11 mouse cellular contexts compared by ENCODE assay signal in the genomic region with DNA sequence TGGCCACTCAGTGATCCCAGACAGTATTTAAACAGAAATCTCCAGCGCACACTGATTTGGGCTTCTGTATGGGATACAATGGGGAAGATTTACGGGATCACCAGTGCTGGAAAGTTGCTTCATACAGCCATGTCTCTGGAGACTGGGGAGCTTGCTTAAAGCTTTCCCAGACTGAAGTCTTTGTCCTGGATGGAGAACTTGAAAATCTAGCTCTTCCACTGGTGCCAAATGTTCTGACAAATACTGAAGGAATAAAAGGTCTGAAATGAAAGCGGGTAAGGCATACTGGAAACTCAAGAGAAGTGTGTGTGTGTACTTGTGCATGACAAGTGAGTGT.
DNase-seq lines count a peak whose midpoint lies in the region; ATAC-seq and TF ChIP-seq lines count a peak whose summit lies in the region.
"Had no signal": no experiment of that assay in that cellular context is flagged by ENCODE, and none has a peak within 500 bp of the region (broad histone marks: within the 10 kb centered on the region; RNA-seq: fewer than 3 reads in every experiment).

No protein-coding gene starts in this region.

- no peak for TF ChIP-seq POLR2A in olfactory bulb, adult 2 months (IDR thresholded peaks at IDR 0.05; ENCODE audit: insufficient read depth, low read depth, low read length)

- DNase-seq in kidney, adult 18-20 months: no peak
- peak; percentile 6 for DNase-seq in MN1 (ENCODE audit: low spot score)
- no peak for DNase-seq in thymus, postnatal 25 days
- DNase-seq in thymus, postnatal 14 days: no peak
- DNase-seq: cerebellum, adult 18-20 months; layer of hippocampus, postnatal 36 days; thymus, postnatal 4 days had no signal

- H3K4me1 ChIP-seq in kidney, embryonic 14.5 days (ENCODE audit: control insufficient read depth, insufficient read depth, low read length): peaks cover 6% of the 10 kb centered on the region; the same call in 1 of the 2 replicates
- H3K4me1 ChIP-seq in embryonic facial prominence, embryonic 15.5 days: peaks cover 6% of the 10 kb centered on the region; the same call in 1 of the 2 replicates
- H3K4me1 ChIP-seq in olfactory bulb, adult 2 months (ENCODE audit: control insufficient read depth, insufficient read depth, low read length): peaks cover 7% of the 10 kb centered on the region; the same call in 1 of the 2 replicates
- H3K4me1 ChIP-seq: midbrain, embryonic 15.5 days had no signal

- TF ChIP-seq CTCF in olfactory bulb, adult 2 months (IDR thresholded peaks at IDR 0.05; ENCODE audit: insufficient read depth, low read depth, low read length): no peak

- no peak overlapping the region for H3K4me2 ChIP-seq in kidney, embryonic 14.5 days (replicated peaks; ENCODE audit: low read depth, low read length)
- no peak overlapping the region for H3K4me2 ChIP-seq in embryonic facial prominence, embryonic 15.5 days (replicated peaks)
- H3K4me2 ChIP-seq: midbrain, embryonic 15.5 days had no signal

- H3K36me3 ChIP-seq in kidney, embryonic 14.5 days (ENCODE audit: control insufficient read depth, insufficient read depth, low read length): no peaks in the 10 kb centered on the region
- no peaks in the 10 kb centered on the region for H3K36me3 ChIP-seq in embryonic facial prominence, embryonic 15.5 days
- H3K36me3 ChIP-seq: midbrain, embryonic 15.5 days had no signal

- peak; percentile 37; the same call in 1 of the 2 replicates for ATAC-seq in kidney, embryonic 14.5 days (ENCODE audit: low FRiP score, low TSS enrichment)
- ATAC-seq in embryonic facial prominence, embryonic 15.5 days (ENCODE audit: insufficient number of reproducible peaks, low FRiP score, low TSS enrichment, low read depth): no peak
- ATAC-seq: midbrain, embryonic 15.5 days had no signal

- peak overlapping the region; percentile 62; the same call in 1 of the 2 replicates for H3K27ac ChIP-seq in kidney, embryonic 14.5 days (ENCODE audit: low read depth, low read length)
- peak overlapping the region; percentile 77 for H3K27ac ChIP-seq in embryonic facial prominence, embryonic 15.5 days (replicated peaks)
- peak overlapping the region; percentile 75; the same call in 1 of the 2 replicates for H3K27ac ChIP-seq in olfactory bulb, adult 2 months (ENCODE audit: insufficient read depth, low read depth, low read length)
- H3K27ac ChIP-seq: midbrain, embryonic 15.5 days had no signal

- H3K9ac ChIP-seq in kidney, embryonic 14.5 days (ENCODE audit: low read depth, low read length): no peak overlapping the region
- H3K9ac ChIP-seq in embryonic facial prominence, embryonic 15.5 days: no peak overlapping the region
- H3K9ac ChIP-seq: midbrain, embryonic 15.5 days had no signal

- H3K27me3 ChIP-seq in kidney, embryonic 14.5 days (ENCODE audit: control insufficient read depth, insufficient read depth, low read length): no peaks in the 10 kb centered on the region
- H3K27me3 ChIP-seq in embryonic facial prominence, embryonic 15.5 days: no peaks in the 10 kb centered on the region
- H3K27me3 ChIP-seq: midbrain, embryonic 15.5 days had no signal

- peaks cover 3% of the 10 kb centered on the region; the same call in 1 of the 2 replicates for H3K9me3 ChIP-seq in kidney, embryonic 14.5 days (ENCODE audit: control insufficient read depth, low read length)
- no peaks in the 10 kb centered on the region for H3K9me3 ChIP-seq in embryonic facial prominence, embryonic 15.5 days (replicated peaks)
- H3K9me3 ChIP-seq: midbrain, embryonic 15.5 days had no signal

- WGBS in kidney, embryonic 14.5 days: 79% methylated on average over 3 of the region's 3 CpGs
- WGBS in embryonic facial prominence, embryonic 15.5 days: 63% methylated on average over 3 of the region's 3 CpGs
- 84% methylated on average over 3 of the region's 3 CpGs for WGBS in olfactory bulb, adult 2 months

- H3K4me3 ChIP-seq in kidney, embryonic 14.5 days (ENCODE audit: low read length): no peak overlapping the region
- no peak overlapping the region for H3K4me3 ChIP-seq in embryonic facial prominence, embryonic 15.5 days (replicated peaks)
- H3K4me3 ChIP-seq in olfactory bulb, adult 2 months (ENCODE audit: insufficient read depth, low read depth, low read length): no peak overlapping the region
- H3K4me3 ChIP-seq: midbrain, embryonic 15.5 days had no signal
